Mouse (Mus musculus): ENCODE results near the gene Gm10295. TPM values are rescaled to one million over a fixed set of nuclear protein-coding genes. Genes with fewer than 3 reads are reported as not detected.

The Gm10295 gene
- polyA plus RNA-seq, 1 experiment from 2014 or later: not detected

DNA sequence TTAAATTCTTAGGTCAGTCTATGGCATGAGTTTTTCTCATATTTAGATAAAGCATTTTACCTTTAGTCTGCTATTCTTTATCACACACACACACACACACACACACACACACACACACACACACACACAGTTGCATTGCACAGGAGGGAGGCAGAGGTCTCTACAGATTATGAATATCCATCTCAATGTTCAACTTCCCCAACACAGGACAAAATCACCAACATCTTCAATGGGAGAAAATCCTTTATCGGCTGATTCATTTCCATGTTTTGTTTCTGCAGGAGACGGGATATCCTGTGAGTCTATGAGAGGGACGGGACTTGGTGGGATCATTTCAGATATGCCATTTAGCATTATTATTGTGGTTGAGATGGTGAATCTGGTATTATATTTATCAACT lies 18.8 kb upstream of the Gm10295 start:
- H3K27me3 ChIP-seq (ENCODE audit: control insufficient read depth, insufficient read depth, low read length): no peaks in the 10 kb centered on the region
- WGBS: 88% methylated on average over 3 of the region's 3 CpGs
- H3K4me3 ChIP-seq (replicated peaks; ENCODE audit: low read length): no peak overlapping the region
- H3K27ac ChIP-seq: no peak overlapping the region
- no peak for ATAC-seq (ENCODE audit: low FRiP score)
- H3K4me2 ChIP-seq (replicated peaks): no peak overlapping the region
- no peaks in the 10 kb centered on the region for H3K9me3 ChIP-seq (ENCODE audit: control insufficient read depth, low read length)
- DNase-seq (ENCODE audit: low spot score): no peak
- no peaks in the 10 kb centered on the region for H3K36me3 ChIP-seq (replicated peaks; ENCODE audit: control insufficient read depth, insufficient read depth)
- no peaks in the 10 kb centered on the region for H3K4me1 ChIP-seq (replicated peaks; ENCODE audit: control insufficient read depth, insufficient read depth, low read length)
- H3K9ac ChIP-seq: no peak overlapping the region

DNA sequence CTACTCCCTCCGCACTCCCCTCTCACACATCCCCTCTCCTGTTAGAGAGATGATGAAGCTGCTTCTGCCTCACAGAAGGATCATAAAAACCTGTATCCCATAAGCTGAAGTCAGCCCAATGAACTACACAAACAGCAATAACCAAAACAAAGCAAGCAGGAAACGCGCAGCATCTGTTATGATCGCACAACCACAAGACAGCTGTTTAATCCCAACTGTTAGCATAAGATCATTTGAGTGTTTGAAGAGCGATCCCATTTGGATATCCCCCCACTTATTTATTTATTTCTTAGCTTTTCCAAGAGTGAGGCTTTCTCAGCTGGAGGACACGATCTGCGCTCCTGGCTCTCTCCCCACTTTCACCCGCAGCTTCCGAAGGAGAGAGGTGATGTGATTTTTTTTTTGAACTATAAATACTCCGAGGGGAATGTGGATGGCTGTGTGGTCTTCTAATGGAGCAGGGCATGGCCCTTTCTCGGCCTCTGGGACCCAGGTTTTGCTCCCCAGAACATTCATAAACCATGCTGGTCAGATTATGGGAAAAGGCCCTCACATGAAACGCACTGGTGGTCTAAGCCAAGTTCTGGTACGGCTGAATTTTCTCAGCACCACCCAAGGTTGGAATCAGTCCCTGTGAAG lies 17.4 kb upstream of the Gm10295 start:
- no peak for DNase-seq (ENCODE audit: low spot score)
- no peaks in the 10 kb centered on the region for H3K36me3 ChIP-seq (replicated peaks; ENCODE audit: control insufficient read depth, insufficient read depth)
- no peak overlapping the region for H3K27ac ChIP-seq
- 88% methylated on average over 13 of the region's 13 CpGs for WGBS
- no peaks in the 10 kb centered on the region for H3K9me3 ChIP-seq (ENCODE audit: control insufficient read depth, low read length)
- H3K4me2 ChIP-seq (replicated peaks): no peak overlapping the region
- no peaks in the 10 kb centered on the region for H3K27me3 ChIP-seq (ENCODE audit: control insufficient read depth, insufficient read depth, low read length)
- ATAC-seq (ENCODE audit: low FRiP score): no peak
- H3K9ac ChIP-seq: no peak overlapping the region
- no peak overlapping the region for H3K4me3 ChIP-seq (replicated peaks; ENCODE audit: low read length)
- H3K4me1 ChIP-seq (replicated peaks; ENCODE audit: control insufficient read depth, insufficient read depth, low read length): no peaks in the 10 kb centered on the region

DNA sequence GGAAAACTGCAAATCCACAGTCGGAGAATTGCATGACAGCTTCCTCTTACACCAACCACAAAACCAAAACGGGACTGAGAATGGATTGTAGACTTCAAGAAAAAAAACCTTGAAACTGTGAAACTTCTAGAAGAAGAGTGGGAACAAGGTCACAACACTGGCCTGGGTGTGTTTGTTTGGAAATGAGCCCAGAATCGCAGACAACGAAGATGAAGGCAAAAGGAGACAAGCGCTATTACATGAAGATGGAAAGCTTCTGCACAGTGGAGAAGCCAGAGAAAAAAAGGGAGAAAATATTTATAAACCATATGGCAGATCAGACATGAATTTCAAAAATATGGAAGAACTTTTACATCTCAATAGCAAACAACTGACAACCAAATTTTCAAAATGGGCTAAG lies 4.3 kb upstream of the Gm10295 start:
- H3K4me1 ChIP-seq (replicated peaks; ENCODE audit: control insufficient read depth, insufficient read depth, low read length): peaks cover 9% of the 10 kb centered on the region; the same call in 1 of the 2 replicates
- no peaks in the 10 kb centered on the region for H3K9me3 ChIP-seq (ENCODE audit: control insufficient read depth, low read length)
- no peak overlapping the region for H3K4me3 ChIP-seq (replicated peaks; ENCODE audit: low read length)
- H3K4me2 ChIP-seq (replicated peaks): no peak overlapping the region
- no peak overlapping the region for H3K9ac ChIP-seq
- 84% methylated on average over 5 of the region's 5 CpGs for WGBS
- H3K36me3 ChIP-seq (replicated peaks; ENCODE audit: control insufficient read depth, insufficient read depth): no peaks in the 10 kb centered on the region
- no peak overlapping the region for H3K27ac ChIP-seq
- DNase-seq (ENCODE audit: low spot score): no peak
- no peaks in the 10 kb centered on the region for H3K27me3 ChIP-seq (ENCODE audit: control insufficient read depth, insufficient read depth, low read length)
- ATAC-seq (ENCODE audit: low FRiP score): no peak

DNA sequence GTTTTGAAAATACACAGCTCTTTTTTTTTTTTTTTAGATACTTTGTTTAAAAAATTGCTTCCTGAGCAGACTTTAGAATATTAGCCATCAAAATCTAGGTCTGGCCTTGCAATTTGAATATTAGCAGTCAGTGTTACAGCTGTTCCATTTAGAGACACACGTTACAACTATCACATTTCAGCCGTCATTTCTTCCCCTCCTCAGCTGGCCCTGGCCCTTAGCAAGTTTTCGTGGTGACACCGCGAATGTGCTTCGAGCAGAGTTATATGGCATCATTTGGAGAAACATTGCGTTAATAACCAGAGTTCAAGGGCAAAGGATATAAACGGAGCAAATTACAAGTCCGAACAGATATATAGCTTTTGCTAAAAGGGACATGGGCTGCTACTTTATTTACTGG lies 2.4 kb downstream of the Gm10295 start:
- Histone ChIP-seq H3K27ac (no peak overlapping the region), H3K36me3 (replicated peaks; ENCODE audit: control insufficient read depth, insufficient read depth) (no peaks in the 10 kb centered on the region), H3K4me1 (replicated peaks; ENCODE audit: control insufficient read depth, insufficient read depth, low read length) (peaks cover 9% of the 10 kb centered on the region; the same call in 1 of the 2 replicates), H3K4me3 (replicated peaks; ENCODE audit: low read length) (no peak overlapping the region), H3K27me3 (ENCODE audit: control insufficient read depth, insufficient read depth, low read length) (no peaks in the 10 kb centered on the region), H3K9ac (no peak overlapping the region), H3K9me3 (ENCODE audit: control insufficient read depth, low read length) (no peaks in the 10 kb centered on the region), H3K4me2 (replicated peaks) (no peak overlapping the region)
- WGBS: 81% methylated on average over 9 of the region's 9 CpGs
- DNase-seq (ENCODE audit: low spot score) (no peak), ATAC-seq (ENCODE audit: low FRiP score) (no peak)

DNA sequence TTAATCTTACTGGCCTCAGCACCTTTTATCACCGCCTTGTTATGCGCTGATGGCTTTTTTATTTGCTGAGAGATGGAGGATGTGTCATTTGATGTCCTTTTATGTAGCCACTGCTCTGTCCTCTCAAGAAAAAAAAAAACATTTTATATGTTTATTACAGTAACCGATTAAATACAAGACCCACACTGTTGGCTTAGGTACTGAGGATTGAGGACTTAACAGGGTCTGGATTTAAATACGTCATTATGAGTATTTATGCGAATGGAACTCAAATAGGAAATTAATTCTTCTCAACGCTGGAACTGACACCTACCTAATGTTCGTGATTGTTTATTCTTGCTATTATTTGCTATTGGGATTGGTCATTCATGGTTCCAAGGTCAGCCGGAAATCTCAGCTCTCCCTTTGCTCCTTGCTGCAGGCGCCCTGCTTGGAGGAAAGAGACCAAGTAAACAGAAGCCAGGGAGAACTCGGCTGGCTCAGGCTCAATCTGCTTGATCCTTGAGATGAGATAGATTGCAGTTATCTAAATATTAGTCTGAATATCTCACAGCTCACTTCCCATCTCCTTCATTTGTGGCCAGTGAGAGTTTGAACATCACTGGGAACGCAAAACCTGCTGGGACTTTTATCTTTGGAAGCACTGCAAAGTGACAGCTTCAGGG lies 26.2 kb downstream of the Gm10295 start:
- ATAC-seq (ENCODE audit: low FRiP score) (no peak), DNase-seq (ENCODE audit: low spot score) (no peak)
- Histone ChIP-seq H3K27me3 (ENCODE audit: control insufficient read depth, insufficient read depth, low read length) (no peaks in the 10 kb centered on the region), H3K9ac (no peak overlapping the region), H3K27ac (no peak overlapping the region), H3K36me3 (replicated peaks; ENCODE audit: control insufficient read depth, insufficient read depth) (no peaks in the 10 kb centered on the region), H3K4me2 (replicated peaks) (no peak overlapping the region), H3K4me1 (replicated peaks; ENCODE audit: control insufficient read depth, insufficient read depth, low read length) (no peaks in the 10 kb centered on the region), H3K4me3 (replicated peaks; ENCODE audit: low read length) (no peak overlapping the region), H3K9me3 (ENCODE audit: control insufficient read depth, low read length) (no peaks in the 10 kb centered on the region)
- WGBS: 78% methylated on average over 11 of the region's 11 CpGs

DNA sequence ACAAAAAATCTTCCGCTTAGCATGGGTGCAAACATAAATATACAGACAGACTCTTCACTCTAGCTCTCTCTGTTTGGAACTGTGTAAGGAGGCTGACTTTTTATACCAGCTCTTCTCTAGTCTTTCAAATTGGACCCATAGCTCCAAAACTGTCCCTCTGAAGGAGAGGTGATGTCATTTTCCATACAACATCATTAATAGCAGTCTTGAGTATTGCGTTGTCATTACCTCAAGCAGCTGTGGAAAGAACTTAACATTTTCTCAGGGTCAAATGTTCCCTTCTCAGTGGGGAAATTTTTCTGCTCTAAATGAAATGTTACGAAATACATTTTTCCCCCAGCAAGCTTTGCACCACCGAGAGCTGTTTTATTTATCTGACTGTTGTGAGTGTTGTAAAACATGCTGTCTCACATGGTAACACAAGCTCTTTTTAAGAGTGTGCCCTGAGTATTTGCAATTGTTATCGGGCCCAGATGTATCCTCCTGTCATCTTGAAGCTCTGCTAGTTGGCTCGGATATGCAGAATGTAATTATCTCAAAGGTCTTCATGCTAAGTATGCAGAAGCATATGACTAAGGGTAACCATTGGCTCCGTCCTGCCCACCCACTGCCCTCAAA lies 38.0 kb downstream of the Gm10295 start:
- no peak overlapping the region for H3K4me3 ChIP-seq (replicated peaks; ENCODE audit: low read length)
- H3K27ac ChIP-seq: no peak overlapping the region
- DNase-seq (ENCODE audit: low spot score): no peak
- H3K9me3 ChIP-seq (ENCODE audit: control insufficient read depth, low read length): no peaks in the 10 kb centered on the region
- H3K36me3 ChIP-seq (replicated peaks; ENCODE audit: control insufficient read depth, insufficient read depth): no peaks in the 10 kb centered on the region
- H3K9ac ChIP-seq: no peak overlapping the region
- H3K4me2 ChIP-seq (replicated peaks): no peak overlapping the region
- ATAC-seq (ENCODE audit: low FRiP score): no peak
- 85% methylated on average over 7 of the region's 7 CpGs for WGBS
- no peaks in the 10 kb centered on the region for H3K4me1 ChIP-seq (replicated peaks; ENCODE audit: control insufficient read depth, insufficient read depth, low read length)
- H3K27me3 ChIP-seq (ENCODE audit: control insufficient read depth, insufficient read depth, low read length): no peaks in the 10 kb centered on the region

- Histone ChIP-seq H3K9me3 (ENCODE audit: control insufficient read depth, low read length) (no peaks in the 10 kb centered on the region), H3K4me3 (replicated peaks; ENCODE audit: low read length) (no peak overlapping the region), H3K27me3 (ENCODE audit: control insufficient read depth, insufficient read depth, low read length) (no peaks in the 10 kb centered on the region), H3K9ac (no peak overlapping the region), H3K36me3 (replicated peaks; ENCODE audit: control insufficient read depth, insufficient read depth) (no peaks in the 10 kb centered on the region), H3K4me1 (replicated peaks; ENCODE audit: control insufficient read depth, insufficient read depth, low read length) (no peaks in the 10 kb centered on the region), H3K27ac (no peak overlapping the region), H3K4me2 (replicated peaks) (no peak overlapping the region)
- 73% methylated on average over 3 of the region's 3 CpGs for WGBS
- no peak for ATAC-seq (ENCODE audit: low FRiP score)
- no peak for DNase-seq (ENCODE audit: low spot score)
Observed at GRCm38 (mm10) chr7:71312375-71312774, 38.9 kb downstream of the Gm10295 start.

DNA sequence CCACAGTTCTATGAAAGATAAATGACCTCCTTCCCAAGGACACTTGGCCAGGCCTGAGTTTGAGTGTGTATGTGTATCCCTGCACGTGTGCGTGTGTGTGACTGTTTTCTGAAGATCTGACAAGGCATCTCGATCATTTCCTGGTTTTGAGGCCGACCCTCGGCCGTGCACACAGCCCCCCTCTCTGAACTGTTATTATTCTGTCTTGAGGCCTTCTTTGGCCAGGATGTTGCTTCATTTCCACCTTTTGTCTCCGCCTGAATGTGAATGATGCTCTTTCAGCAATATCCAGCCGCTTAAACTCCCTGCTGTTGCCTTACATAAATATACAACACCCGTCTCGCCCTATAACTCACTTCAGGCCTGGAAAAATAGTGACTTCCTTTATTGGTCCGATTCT lies 39.9 kb downstream of the Gm10295 start:
- ATAC-seq (ENCODE audit: low FRiP score) (no peak), DNase-seq (ENCODE audit: low spot score) (no peak)
- no peaks in the 10 kb centered on the region for H3K27me3 ChIP-seq (ENCODE audit: control insufficient read depth, insufficient read depth, low read length)
- H3K4me3 ChIP-seq (replicated peaks; ENCODE audit: low read length): no peak overlapping the region
- 53% methylated on average over 11 of the region's 11 CpGs for WGBS
- no peak overlapping the region for H3K27ac ChIP-seq
- H3K4me2 ChIP-seq (replicated peaks): no peak overlapping the region
- H3K36me3 ChIP-seq (replicated peaks; ENCODE audit: control insufficient read depth, insufficient read depth): no peaks in the 10 kb centered on the region
- no peaks in the 10 kb centered on the region for H3K9me3 ChIP-seq (ENCODE audit: control insufficient read depth, low read length)
- no peaks in the 10 kb centered on the region for H3K4me1 ChIP-seq (replicated peaks; ENCODE audit: control insufficient read depth, insufficient read depth, low read length)
- no peak overlapping the region for H3K9ac ChIP-seq

DNA sequence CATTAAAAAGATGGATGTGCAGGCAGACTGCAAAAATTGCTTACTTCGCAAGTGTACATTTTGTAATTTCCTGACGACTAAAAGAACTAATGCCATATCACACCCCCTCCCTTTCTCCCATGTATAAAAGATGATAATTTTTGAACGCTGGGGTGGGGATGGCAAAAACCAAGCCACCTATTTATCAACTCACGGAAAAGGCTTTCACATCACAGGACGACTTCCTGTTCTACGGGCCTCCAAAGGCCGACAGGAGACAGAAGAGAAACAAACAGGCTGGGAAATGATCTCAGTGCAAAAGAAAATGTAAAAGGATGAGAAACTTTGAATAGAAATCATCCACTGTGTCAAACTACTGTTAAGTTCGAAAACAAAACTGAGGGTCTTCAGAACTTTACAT lies 43.2 kb downstream of the Gm10295 start:
- Histone ChIP-seq H3K4me2 (replicated peaks) (no peak overlapping the region), H3K4me1 (replicated peaks; ENCODE audit: control insufficient read depth, insufficient read depth, low read length) (no peaks in the 10 kb centered on the region), H3K27ac (no peak overlapping the region), H3K4me3 (replicated peaks; ENCODE audit: low read length) (no peak overlapping the region), H3K36me3 (replicated peaks; ENCODE audit: control insufficient read depth, insufficient read depth) (no peaks in the 10 kb centered on the region), H3K9me3 (ENCODE audit: control insufficient read depth, low read length) (no peaks in the 10 kb centered on the region), H3K9ac (no peak overlapping the region), H3K27me3 (ENCODE audit: control insufficient read depth, insufficient read depth, low read length) (no peaks in the 10 kb centered on the region)
- no peak for DNase-seq (ENCODE audit: low spot score)
- ATAC-seq (ENCODE audit: low FRiP score): no peak
- WGBS: 55% methylated on average over 8 of the region's 8 CpGs

All from hindbrain, embryonic 14.5 days (tissue).